Mouse (Mus musculus): ENCODE measurements around the gene Fabp3.

- no peak for TF ChIP-seq POLR2A (IDR thresholded peaks at IDR 0.05; ENCODE audit: borderline replicate concordance, extremely low read depth, insufficient read depth, insufficient read length, poor library complexity, severe bottlenecking)
- no peak for TF ChIP-seq CTCF (IDR thresholded peaks at IDR 0.05; ENCODE audit: borderline replicate concordance, extremely low read depth, insufficient read depth, insufficient read length)
Measured at GRCm38 (mm10) chr4:130323607-130324006, 15.2 kb downstream of the Fabp3 start.
